Mouse (Mus musculus) liver, embryonic 16.5 days (tissue): ENCODE data around the gene Dusp18. TPM values are rescaled to one million over a fixed set of nuclear protein-coding genes. Genes with fewer than 3 reads are reported as not detected.
"Not testable (repeated sequence)": the region's sequence is repeated elsewhere in the genome, so short reads cannot be mapped to it uniquely, and the experiment has no call there.

Experiments
- ATAC-seq: fragments of 200-750 bp; cut with Nextera tagmentation; 2 replicates; pipeline ENCODE4 v1.8.0; 2017; ENCODE audit warnings: low read depth, mild to moderate bottlenecking, moderate number of reproducible peaks, moderate library complexity
- H3K27ac ChIP-seq: fragments of 300-500 bp; sonication (generic); 2 replicates; pipeline ENCODE4 v1.5.1; 2014; ENCODE audit warnings: mild to moderate bottlenecking, low read length
- H3K27me3 ChIP-seq: fragments of 300-500 bp; sonication (generic); 2 replicates; pipeline ENCODE4 v1.6.1; 2014; ENCODE audit warnings: low read depth, low read length, mixed read lengths; ENCODE audit not compliant: control insufficient read depth, insufficient read depth
- H3K36me3 ChIP-seq: fragments of 300-500 bp; sonication (generic); 2 replicates; pipeline ENCODE4 v1.6.1; 2014; ENCODE audit warnings: mild to moderate bottlenecking; ENCODE audit not compliant: control insufficient read depth, insufficient read depth
- H3K4me1 ChIP-seq: fragments of 300-500 bp; sonication (generic); 2 replicates; pipeline ENCODE4 v1.6.1; 2014; ENCODE audit warnings: low read depth, low read length, mixed read lengths; ENCODE audit not compliant: control insufficient read depth
- H3K4me2 ChIP-seq: fragments of 300-500 bp; sonication (generic); 2 replicates; pipeline ENCODE4 v1.6.1; 2014; ENCODE audit warnings: low read depth, low read length, mixed read lengths
- H3K4me3 ChIP-seq: fragments of 300-500 bp; sonication (generic); 2 replicates; pipeline ENCODE4 v1.5.1; 2014; ENCODE audit warnings: low read depth, mild to moderate bottlenecking, low read length
- H3K9ac ChIP-seq: fragments of 300-500 bp; sonication (generic); 2 replicates; pipeline ENCODE4 v1.6.1; 2014; ENCODE audit warnings: low read depth, low read length
- H3K9me3 ChIP-seq: fragments of 300-500 bp; sonication (generic); replicated peaks from 2 replicates; pipeline ENCODE4 v1.6.1; 2016; ENCODE audit warnings: low read length; ENCODE audit not compliant: control insufficient read depth
- WGBS: fragments of 180-500 bp; shearing (Covaris S2); extraction: QIAGEN DNeasy Blood & Tissue Kit; methylation state at CpG from one replicate; pipeline ENCODE4 v1.1.7; 2014; ENCODE audit not compliant: insufficient replicate concordance; 5-methylcytosine and 5-hydroxymethylcytosine counted together
- polyA plus RNA-seq: library from polyadenylated mRNA; unstranded; fragments of >200 nt; fragmentation: Nextera tagmentation; extraction: Ambion mirVana; gene quantifications from 2 replicates; pipeline ENCODE4 v1.2.1, GENCODE M21; 2015

Gene Dusp18
- polyA plus RNA-seq, 1 experiment from 2014 or later, result 0.28 TPM

GRCm38 (mm10) chr11:3904673-3905072 lies 9.6 kb downstream of the Dusp18 start:
- Histone ChIP-seq H3K9me3 (no peaks in the 10 kb centered on the region), H3K27me3 (no peaks in the 10 kb centered on the region), H3K4me2 (no peak overlapping the region), H3K9ac (no peak overlapping the region), H3K4me3 (no peak overlapping the region), H3K27ac (no peak overlapping the region), H3K36me3 (no peaks in the 10 kb centered on the region), H3K4me1 (no peaks in the 10 kb centered on the region)
- no peak for ATAC-seq
- 68% methylated on average over 6 of the region's 6 CpGs for WGBS

GRCm38 (mm10) chr11:3905446-3905845 lies 10.4 kb downstream of the Dusp18 start:
- Histone ChIP-seq H3K9ac (no peak overlapping the region), H3K4me2 (no peak overlapping the region), H3K9me3 (no peaks in the 10 kb centered on the region), H3K36me3 (no peaks in the 10 kb centered on the region), H3K4me1 (no peaks in the 10 kb centered on the region), H3K4me3 (no peak overlapping the region), H3K27ac (no peak overlapping the region), H3K27me3 (no peaks in the 10 kb centered on the region)
- ATAC-seq, result no peak
- WGBS, result 50% methylated on average over 1 of the region's 1 CpGs

DNA sequence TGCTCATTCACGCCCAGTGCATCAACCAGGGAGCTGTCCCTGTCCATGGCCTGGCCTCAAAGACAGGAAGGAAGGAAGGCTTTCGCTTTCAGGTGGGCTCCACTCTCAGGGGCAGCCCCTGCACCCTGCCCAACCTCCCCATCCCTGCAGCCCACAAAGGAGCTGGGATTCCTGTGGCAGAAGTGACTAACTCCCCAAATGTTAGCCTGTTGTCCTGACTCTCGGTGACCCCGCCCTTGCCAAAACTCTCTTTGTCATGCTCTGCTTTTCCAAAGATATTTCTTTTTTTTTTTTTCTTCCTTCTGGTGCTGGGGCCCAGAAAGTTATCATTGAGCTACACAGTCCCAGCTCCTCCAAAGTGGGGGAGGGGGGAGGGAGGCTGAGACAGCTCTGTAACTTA lies 14.2 kb downstream of the Dusp18 start:
- peaks cover 25% of the 10 kb centered on the region for H3K27me3 ChIP-seq
- H3K9ac ChIP-seq, result no peak overlapping the region
- H3K4me2 ChIP-seq, result no peak overlapping the region
- no peaks in the 10 kb centered on the region for H3K9me3 ChIP-seq
- no peak overlapping the region for H3K27ac ChIP-seq
- WGBS, result 60% methylated on average over 4 of the region's 4 CpGs
- no peak for ATAC-seq
- H3K4me1 ChIP-seq, result peaks cover 7% of the 10 kb centered on the region
- H3K36me3 ChIP-seq, result no peaks in the 10 kb centered on the region
- no peak overlapping the region for H3K4me3 ChIP-seq

DNA sequence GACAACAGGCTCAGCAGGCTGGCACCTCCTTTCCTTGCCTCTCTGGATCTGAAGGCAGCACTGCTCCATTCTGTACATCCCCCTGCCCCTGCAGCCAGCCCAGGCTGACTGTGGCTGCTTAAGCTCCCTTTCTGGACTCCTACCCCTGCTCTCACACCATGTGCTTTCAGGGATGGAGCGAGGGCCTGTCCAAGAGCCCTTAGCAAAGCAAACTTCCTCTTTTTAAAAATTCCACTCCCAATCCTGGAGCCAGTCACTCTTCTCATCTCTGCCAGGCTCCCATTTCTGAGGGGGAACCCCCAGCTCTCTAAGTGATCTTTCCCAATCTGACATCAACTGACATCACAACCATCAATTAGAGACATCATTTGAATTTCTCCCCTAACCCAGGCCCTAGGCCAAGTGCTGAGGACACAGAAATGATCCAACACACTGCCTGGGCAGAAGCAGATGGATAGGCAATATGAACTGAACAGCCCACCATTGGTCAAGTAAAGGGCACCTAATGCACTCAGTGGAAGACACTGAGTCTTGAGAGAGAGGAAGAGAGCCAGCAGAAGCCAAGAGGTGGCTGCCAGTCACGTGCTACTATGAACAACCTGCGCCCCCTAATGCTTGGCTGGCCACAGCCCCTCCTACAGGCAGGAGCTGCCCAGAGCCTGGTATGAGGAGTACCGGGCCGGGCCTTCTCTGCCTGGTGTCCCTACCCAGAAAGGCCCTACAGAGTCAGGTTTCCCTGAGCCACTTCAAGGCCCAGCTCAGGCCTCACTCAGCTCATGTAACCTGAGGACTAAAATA lies 15.7 kb downstream of the Dusp18 start:
- H3K27me3 ChIP-seq, result peaks cover 27% of the 10 kb centered on the region
- H3K4me2 ChIP-seq, result no peak overlapping the region
- WGBS, result 42% methylated on average over 5 of the region's 5 CpGs
- H3K9me3 ChIP-seq, result no peaks in the 10 kb centered on the region
- no peaks in the 10 kb centered on the region for H3K36me3 ChIP-seq
- H3K4me1 ChIP-seq, result peaks cover 9% of the 10 kb centered on the region
- no peak overlapping the region for H3K27ac ChIP-seq
- no peak overlapping the region for H3K9ac ChIP-seq
- ATAC-seq, result no peak
- no peak overlapping the region for H3K4me3 ChIP-seq

DNA sequence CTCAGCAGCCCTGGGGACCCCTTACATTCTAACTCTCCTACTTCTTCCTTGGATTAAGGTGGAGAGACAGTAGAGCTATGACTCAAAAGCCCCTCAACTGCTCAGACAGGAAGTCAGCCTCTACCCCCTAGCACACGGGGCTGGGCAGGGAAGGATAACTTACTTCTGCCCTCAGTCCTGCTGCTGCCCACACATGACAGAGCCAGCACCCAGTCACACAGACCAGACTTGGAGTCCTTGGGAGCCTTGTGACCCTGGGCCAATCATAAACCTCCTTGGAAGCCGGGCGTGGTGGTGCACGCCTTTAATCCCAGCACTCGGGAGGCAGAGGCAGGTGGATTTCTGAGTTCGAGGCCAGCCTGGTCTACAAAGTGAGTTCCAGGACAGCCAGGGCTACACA lies 16.4 kb downstream of the Dusp18 start:
- 63% methylated on average over 5 of the region's 6 CpGs for WGBS

DNA sequence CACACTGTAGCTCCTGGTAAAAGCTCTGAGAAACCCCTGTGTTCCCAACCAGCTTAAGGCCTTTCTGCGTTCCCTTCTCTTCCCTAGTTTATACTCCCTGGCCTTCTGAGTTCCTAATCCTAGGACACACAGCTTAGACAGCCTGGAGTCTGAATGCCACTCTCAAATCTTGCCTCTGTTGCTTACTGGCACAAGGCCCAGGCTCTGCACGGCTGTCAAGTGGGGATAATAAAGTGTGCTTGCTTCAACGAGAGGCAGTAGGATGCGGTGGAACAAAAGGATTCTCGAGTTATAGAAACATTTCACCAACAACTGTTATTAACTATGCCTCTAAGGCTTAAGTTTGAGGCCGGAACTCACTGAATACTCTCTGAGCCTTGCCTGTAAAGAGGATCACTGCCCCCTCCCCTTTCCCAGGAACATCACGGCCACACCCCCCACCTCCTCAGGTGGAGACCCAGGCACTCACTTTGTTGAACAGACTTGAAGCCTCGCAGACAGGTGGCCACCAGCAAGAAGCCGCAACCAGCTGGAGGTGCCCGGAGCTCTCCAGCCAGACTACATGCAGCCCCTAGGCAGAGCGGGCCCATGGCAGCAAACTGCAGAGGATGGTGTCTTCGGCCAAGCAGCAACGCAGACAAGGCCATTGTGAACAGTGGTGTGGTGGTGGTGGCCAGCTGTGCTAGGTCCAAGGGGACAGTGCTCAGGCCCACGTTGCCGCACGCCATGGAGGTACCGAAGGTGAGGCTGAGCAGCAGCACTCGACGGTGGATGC lies 17.2 kb downstream of the Dusp18 start:
- peak overlapping the region; percentile 73; the same call in 1 of the 2 replicates for H3K4me2 ChIP-seq
- peaks cover 9% of the 10 kb centered on the region for H3K4me1 ChIP-seq
- H3K27ac ChIP-seq, result no peak overlapping the region
- no peak overlapping the region for H3K4me3 ChIP-seq
- H3K9me3 ChIP-seq, result no peaks in the 10 kb centered on the region
- no peaks in the 10 kb centered on the region for H3K36me3 ChIP-seq
- peaks cover 27% of the 10 kb centered on the region for H3K27me3 ChIP-seq
- 39% methylated on average over 19 of the region's 19 CpGs for WGBS
- ATAC-seq, result no peak
- no peak overlapping the region for H3K9ac ChIP-seq

More for the DNA sequence above, 16.4 kb downstream of the Dusp18 start:
- H3K27me3 ChIP-seq, result peaks cover 27% of the 10 kb centered on the region
- not testable (repeated sequence) for H3K36me3 ChIP-seq, ATAC-seq, H3K4me2 ChIP-seq, H3K4me3 ChIP-seq, H3K27ac ChIP-seq, H3K9ac ChIP-seq, H3K9me3 ChIP-seq, H3K4me1 ChIP-seq

DNA sequence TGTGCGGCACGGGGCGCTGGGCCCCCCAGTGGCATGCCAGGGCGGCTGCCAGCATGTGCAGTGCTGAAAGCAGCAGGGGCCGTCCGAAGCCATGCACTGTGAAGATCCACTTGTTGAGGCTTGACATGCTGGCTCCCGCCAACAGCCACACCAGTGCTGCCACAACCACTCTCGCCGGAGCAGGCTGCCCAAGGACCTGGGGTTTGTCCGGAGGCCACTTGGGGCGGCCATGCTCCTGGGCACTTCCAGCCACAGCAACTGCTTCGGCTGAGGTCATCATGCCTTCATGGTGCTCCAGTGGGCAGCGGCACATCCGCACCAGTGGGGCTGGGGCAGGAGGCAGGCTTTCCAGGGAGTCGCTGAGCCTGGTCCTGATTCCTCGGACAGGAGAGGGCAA lies 17.8 kb downstream of the Dusp18 start:
- peak overlapping the region; percentile 73 for H3K4me2 ChIP-seq
- H3K36me3 ChIP-seq, result no peaks in the 10 kb centered on the region
- WGBS, result 7% methylated on average over 16 of the region's 16 CpGs
- peaks cover 9% of the 10 kb centered on the region for H3K4me1 ChIP-seq
- no peak for ATAC-seq
- no peak overlapping the region for H3K9ac ChIP-seq
- no peaks in the 10 kb centered on the region for H3K9me3 ChIP-seq
- H3K27ac ChIP-seq, result no peak overlapping the region
- peak overlapping the region; percentile 59 for H3K4me3 ChIP-seq
- peaks cover 27% of the 10 kb centered on the region for H3K27me3 ChIP-seq

GRCm38 (mm10) chr11:3913316-3914108 lies 18.5 kb downstream of the Dusp18 start:
- WGBS, result under 1% methylated on average over 65 of the region's 65 CpGs
- Histone ChIP-seq H3K9ac (peak overlapping the region; percentile 25; the same call in 1 of the 2 replicates), H3K9me3 (no peaks in the 10 kb centered on the region), H3K4me3 (peak overlapping the region; percentile 59), H3K4me2 (peak overlapping the region; percentile 73), H3K27ac (no peak overlapping the region; the same call in 1 of the 2 replicates), H3K4me1 (peaks cover 9% of the 10 kb centered on the region), H3K27me3 (peaks cover 27% of the 10 kb centered on the region), H3K36me3 (no peaks in the 10 kb centered on the region)
- ATAC-seq, result peak; percentile 68
